Mouse (Mus musculus) E14TG2a.4 (cell line): ENCODE data around the gene Agfg1.

Experiments used
- CTCF ChIP-seq: conservative IDR thresholded peaks from 2 replicates; pipeline ENCODE4 v1.5.1; 2014; ENCODE audit warnings: low read length
- POU5F1 ChIP-seq: IDR thresholded peaks from 2 replicates; pipeline ENCODE4 v1.6.1; 2014; ENCODE audit warnings: low read length, borderline replicate concordance

DNA sequence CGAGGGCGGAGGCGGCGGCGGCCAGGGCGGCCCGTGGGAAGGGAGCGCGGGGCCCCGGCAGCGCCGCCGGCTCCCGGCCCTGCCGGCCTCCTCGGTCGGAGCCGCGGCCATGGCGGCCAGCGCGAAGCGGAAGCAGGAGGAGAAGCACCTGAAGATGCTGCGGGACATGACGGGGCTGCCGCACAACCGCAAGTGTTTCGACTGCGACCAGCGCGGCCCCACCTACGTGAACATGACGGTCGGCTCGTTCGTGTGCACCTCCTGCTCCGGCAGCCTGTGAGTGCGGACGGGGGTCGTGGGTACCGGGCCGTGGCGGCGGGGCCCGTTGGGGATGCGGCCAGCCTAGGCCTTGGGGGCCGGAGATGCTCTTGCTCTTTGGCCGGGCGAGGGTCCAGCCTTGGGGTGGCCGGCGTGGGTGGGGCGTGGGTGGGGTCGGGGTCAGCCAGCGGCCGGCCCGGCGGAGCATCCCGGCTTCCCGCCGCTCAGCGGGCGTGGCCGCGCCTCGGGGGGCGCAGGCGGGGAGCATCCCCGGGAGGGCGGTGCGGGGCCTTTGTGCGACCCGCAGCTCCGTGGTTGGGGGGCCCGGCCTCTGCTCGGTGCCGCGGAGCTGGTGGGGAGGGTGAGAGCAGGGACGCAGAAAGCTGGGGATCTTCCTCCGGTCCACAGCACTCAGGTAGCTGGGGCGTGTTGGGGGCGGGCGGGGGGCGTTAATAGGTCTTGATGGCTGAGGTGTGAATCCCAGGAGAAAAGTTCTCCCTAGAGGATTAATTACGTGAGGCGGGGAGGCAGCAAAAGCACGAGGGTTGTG lies 535 bp downstream of the Agfg1 start:
- no peak for TF ChIP-seq CTCF
- no peak for TF ChIP-seq POU5F1
